Mouse (Mus musculus) lung, postnatal 10 days (tissue): ENCODE data around the gene Kcnj1.
A peak's percentile ranks its signal among the peaks of the same experiment; 100 is the strongest.

Source experiments
- DNase-seq: peaks from one replicate; pipeline ENCODE4 v3.0.0; 2021

Gene Kcnj1

GRCm38 (mm10) chr9:32400662-32401161 is 28.4 kb downstream of the Kcnj1 start:
- peak; percentile 76 for DNase-seq

GRCm38 (mm10) chr9:32405191-32405925 is 33.1 kb downstream of the Kcnj1 start:
- DNase-seq, result peak; percentile 81

- no peak for DNase-seq
Observed at GRCm38 (mm10) chr9:32408730-32409059, 36.4 kb downstream of the Kcnj1 start.

- DNase-seq, result peak; percentile 27
Observed at GRCm38 (mm10) chr9:32409060-32409961, 37.0 kb downstream of the Kcnj1 start.

- DNase-seq, result no peak
Observed at GRCm38 (mm10) chr9:32410671-32411070, 38.4 kb downstream of the Kcnj1 start.

GRCm38 (mm10) chr9:32411507-32411906 is 39.2 kb downstream of the Kcnj1 start:
- no peak for DNase-seq

GRCm38 (mm10) chr9:32412836-32413580 is 40.7 kb downstream of the Kcnj1 start:
- DNase-seq, result no peak

- no peak for DNase-seq
Observed at GRCm38 (mm10) chr9:32414956-32415355, 42.7 kb downstream of the Kcnj1 start.

- no peak for DNase-seq
Observed at GRCm38 (mm10) chr9:32415952-32416351, 43.7 kb downstream of the Kcnj1 start.

GRCm38 (mm10) chr9:32417466-32418116 is 45.3 kb downstream of the Kcnj1 start:
- no peak for DNase-seq

- DNase-seq, result no peak
Observed at GRCm38 (mm10) chr9:32420711-32421110, 48.4 kb downstream of the Kcnj1 start.

- DNase-seq, result no peak
Observed at GRCm38 (mm10) chr9:32425321-32425720, 53.0 kb downstream of the Kcnj1 start.

GRCm38 (mm10) chr9:32431061-32431460 is 58.8 kb downstream of the Kcnj1 start:
- no peak for DNase-seq

GRCm38 (mm10) chr9:32434241-32435213 is 62.2 kb downstream of the Kcnj1 start:
- no peak for DNase-seq

- DNase-seq, result no peak
Observed at GRCm38 (mm10) chr9:32443115-32443514, 70.8 kb downstream of the Kcnj1 start.

- DNase-seq, result no peak
Observed at GRCm38 (mm10) chr9:32443817-32444216, 71.5 kb downstream of the Kcnj1 start.

GRCm38 (mm10) chr9:32444453-32445201 is 72.3 kb downstream of the Kcnj1 start:
- no peak for DNase-seq

- DNase-seq, result peak; percentile 55
Observed at GRCm38 (mm10) chr9:32445789-32446188, 73.5 kb downstream of the Kcnj1 start.

GRCm38 (mm10) chr9:32448766-32449165 is 76.5 kb downstream of the Kcnj1 start:
- no peak for DNase-seq
